Mouse (Mus musculus) kidney, adult 8-10 months (tissue): ENCODE results near the gene Zfp654.

Source experiments
- DNase-seq, 2 experiments: peaks; one replicate each; pipeline ENCODE4 v3.0.0; 2022

Zfp654 gene

GRCm38 (mm10) chr16:64852441-64852871 is 1.0 kb upstream of the Zfp654 start:
- DNase-seq: peak; percentile 37 to 46

DNA sequence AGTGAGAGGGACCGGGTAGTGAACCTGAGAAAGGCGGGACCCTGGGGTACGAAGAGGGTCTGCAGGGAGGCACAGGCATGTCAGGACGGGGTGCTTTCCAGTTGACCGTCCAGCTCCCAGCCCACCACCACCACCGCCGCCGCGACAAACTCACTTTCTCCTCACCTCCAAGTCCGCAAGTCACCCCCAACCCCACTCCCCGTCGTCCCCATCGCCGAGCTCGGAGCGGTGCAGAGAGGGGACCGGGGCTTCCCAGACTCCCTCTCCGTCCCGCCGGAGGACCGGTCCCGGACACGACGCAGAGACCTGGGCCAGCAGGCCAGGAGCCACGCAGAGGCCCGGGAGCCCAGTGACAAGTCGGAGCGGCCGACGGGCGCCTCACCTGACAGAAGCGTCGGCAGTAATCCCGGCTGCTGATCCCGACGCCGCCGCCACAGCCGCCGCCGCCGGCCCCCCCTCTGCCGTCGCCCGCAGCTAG is 328 bp downstream of the Zfp654 start:
- DNase-seq: no peak

- DNase-seq: peak; percentile 25 to 35
These were observed 966 bp downstream of the Zfp654 start for GRCm38 (mm10) chr16:64850287-64851084.

- DNase-seq: no peak
These were observed 5.5 kb downstream of the Zfp654 start for GRCm38 (mm10) chr16:64845947-64846346.

DNA sequence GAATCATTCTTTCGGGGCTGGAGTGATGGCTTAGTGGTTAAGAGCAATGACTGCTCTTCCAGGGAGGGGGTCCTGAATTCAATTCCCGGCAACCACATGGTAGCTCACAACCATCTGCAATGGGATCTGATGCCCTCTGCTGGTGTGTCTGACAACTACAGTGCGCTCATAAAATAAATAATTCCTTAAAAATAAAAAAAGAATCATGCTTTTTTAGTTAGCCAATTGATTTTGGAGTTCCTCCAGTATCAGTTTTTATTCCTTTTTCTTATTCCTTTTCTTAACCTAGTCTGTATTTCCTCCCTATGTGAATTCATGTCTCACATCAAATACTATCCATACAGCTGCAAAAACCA is 9.1 kb downstream of the Zfp654 start:
- DNase-seq: no peak

DNA sequence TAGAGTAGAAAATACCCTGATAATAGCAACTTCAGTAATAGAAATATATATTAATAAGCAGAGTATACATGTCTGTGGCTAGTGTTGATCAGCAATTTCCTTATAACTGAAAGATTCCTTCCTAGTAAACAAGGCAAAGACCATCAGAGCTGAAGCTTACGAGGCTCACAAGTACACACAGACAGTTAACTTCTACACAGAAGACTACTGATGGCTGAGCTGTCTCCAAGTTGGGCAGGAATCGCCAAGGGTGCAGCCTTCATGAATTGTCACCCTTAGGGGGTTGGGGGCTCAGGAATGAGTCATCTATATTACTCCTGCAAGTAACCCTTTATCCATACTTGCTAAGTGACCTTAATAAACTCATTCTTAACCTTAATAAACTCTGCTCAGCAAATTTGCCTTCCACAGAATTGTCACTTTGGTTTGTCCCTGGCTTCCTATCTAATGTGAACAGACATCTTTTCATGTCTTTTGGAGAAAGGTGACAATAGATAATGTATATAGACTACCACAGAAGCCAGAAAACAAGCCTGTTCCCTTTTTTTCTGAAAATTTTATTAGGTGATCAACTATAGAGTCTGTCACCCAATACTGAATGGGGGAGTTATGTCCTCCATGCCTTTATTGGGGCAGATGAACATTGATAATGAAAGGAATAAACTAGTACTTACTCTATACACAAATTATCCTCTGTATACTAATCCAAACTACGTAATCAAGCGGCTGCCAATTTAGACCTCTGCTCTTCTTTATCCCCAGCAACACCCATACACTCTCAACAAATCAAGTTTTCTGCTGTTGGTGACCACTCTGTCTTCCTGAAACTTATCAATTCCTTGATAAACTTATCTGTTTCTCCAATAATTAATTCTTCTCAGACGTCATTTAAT is 9.7 kb downstream of the Zfp654 start:
- DNase-seq: no peak

GRCm38 (mm10) chr16:64836709-64837108 is 14.7 kb downstream of the Zfp654 start:
- no peak for DNase-seq

DNA sequence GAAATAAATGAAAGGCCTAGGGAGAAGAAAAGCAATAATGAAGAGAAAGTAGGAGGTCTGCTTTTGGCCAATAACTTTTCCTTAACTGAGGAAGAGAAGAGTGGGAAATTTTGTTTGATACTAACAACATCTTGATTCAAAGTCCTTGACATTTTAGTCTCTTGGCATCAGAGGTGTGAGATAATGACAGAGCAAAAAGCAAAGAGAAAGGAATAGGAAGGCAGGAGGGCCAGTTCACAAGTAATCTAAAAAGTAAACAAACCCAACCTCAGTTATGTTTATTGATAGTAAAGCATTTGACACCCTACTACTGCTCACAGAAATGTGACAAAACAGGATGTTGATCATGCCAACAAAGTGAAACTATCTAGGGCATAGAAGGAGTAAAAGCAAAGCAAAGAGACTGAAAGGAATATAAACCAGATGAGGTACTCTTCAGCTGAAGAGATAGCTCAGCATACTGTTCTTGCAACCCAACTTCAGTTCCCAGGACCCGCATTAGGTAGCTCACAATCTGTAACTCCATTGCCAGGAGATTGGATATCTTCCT is 15.4 kb downstream of the Zfp654 start:
- no peak for DNase-seq

DNA sequence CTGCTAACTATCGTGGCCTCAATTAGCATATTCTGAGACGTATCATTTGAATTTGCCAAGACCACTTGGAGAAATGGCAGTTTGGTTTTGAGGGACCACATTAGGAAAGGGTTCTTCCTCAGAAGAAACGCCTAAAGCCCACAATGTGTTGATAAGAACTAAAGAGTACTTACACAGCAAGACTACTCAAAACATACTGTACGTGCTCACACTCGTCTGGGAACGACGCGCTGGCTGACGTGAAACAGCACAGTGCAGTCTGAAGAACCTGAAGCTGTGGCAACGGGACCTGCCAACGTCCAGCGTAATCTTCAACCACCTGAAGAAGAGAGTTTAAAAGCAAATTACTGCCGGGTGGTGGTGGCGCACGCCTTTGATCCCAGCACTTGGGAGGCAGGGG is 21.2 kb downstream of the Zfp654 start:
- DNase-seq: no peak

GRCm38 (mm10) chr16:64824474-64824873 is 27.0 kb downstream of the Zfp654 start:
- no peak for DNase-seq

GRCm38 (mm10) chr16:64823890-64824289 is 27.6 kb downstream of the Zfp654 start:
- DNase-seq: no peak

DNA sequence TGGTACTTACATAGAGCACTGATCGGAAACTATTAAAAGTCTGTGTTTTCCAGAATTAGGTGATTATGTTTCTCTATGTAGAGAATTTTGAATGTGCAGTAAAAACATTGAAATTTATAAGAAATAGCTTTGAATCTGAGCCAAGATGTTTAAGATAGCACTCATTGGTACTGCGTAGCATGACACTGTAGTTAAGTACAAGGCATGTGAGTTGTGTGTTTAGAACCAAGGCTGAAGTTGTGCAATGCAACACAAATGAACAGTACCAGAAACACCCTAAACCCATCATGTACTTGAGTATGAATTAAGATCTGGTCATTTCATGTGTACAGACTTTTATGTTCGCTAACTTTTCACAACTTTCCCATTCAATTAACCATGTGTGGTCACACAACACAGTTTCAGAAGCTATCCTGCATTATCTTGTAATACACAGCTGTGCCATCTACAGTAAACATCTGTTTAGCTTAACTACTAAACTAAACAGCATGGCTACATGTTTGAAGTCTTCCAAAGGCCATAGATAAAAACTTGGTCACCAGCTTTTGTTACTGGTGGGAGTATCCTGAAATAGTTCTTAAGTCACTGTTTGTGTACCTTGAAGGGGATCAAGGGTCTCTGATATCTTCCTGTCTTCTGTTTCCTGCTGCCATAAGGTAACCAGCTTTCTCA is 34.2 kb downstream of the Zfp654 start:
- no peak for DNase-seq

DNA sequence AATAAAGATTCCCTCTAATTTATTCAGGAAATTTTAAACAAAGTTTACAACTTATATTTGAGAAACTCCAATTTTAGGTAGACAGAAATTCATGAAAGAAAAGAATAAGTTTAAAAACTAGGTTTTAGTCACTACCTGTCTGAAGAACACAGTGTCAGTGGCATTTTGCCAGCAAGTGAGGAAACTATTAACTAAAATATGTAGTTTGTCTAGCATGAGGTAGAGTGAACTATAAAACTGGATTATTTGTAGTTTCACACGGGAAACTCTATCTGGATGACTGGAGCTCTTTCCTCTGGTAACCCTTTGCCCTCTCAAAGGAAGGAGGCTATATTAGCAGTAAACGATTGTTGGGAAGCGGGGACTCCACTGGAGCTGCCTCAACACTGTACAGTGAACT is 48.4 kb downstream of the Zfp654 start:
- DNase-seq: peak in 1 of 2 experiments; percentile 10

GRCm38 (mm10) chr16:64801638-64802037 is 49.8 kb downstream of the Zfp654 start:
- no peak for DNase-seq

GRCm38 (mm10) chr16:64800393-64800792 is 51.1 kb downstream of the Zfp654 start:
- DNase-seq: no peak

GRCm38 (mm10) chr16:64794802-64795201 is 56.6 kb downstream of the Zfp654 start:
- no peak for DNase-seq

DNA sequence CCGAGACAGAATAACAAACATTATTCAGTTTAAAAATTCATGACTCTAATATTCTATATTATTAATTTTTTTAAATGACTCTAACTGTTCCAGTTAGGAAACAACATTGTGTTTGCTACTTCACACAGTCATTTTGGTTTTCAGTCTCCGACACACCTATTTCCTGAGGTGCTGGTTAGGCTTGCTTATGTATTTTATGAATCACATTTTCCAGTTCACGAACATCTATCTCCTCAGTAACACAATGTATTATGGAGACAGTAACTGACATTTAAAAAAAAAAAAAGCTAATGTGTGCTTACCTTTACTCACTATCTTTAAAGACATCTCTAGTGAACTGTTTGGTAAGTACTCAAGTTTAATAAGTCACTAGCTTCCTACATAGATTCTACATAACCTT is 61.7 kb downstream of the Zfp654 start:
- no peak for DNase-seq

DNA sequence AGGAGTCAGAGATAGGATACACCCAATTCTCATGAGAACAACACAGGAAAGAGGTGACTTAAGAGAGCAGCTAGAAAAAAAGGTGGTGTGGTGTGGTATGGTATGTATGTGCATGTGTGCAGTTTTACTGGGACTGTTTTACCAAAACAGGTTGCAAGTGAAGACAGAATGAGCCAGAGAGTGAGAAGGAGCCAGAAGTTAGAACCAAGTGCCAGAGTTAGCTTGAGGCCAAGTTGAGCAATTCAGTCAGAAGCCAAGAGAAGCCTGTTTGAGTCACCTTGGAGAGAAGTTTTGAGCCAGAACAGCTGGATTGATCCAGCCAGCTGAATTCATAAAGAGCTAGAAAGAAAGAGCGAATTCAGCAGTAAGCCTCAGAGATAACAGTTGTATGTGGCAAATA is 75.9 kb downstream of the Zfp654 start:
- no peak for DNase-seq

DNA sequence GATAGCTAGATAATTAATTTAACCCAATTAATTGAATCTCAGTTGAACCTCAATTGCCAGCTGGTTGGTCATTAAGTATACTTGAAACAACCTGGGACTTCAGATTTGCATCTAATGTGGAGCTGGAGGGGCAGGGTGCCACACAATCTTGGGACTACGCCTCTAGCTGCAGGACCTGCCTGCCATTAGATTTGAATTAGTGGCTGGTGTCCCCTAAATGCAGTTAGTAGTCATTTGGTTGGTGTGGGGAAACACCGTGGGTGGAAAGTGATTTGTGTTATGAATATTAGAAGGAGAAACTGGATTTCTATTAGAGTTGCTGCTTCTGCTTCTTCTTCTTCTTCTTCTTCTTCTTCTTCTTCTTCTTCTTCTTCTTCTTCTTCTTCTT is 80.0 kb downstream of the Zfp654 start:
- DNase-seq: no peak

DNA sequence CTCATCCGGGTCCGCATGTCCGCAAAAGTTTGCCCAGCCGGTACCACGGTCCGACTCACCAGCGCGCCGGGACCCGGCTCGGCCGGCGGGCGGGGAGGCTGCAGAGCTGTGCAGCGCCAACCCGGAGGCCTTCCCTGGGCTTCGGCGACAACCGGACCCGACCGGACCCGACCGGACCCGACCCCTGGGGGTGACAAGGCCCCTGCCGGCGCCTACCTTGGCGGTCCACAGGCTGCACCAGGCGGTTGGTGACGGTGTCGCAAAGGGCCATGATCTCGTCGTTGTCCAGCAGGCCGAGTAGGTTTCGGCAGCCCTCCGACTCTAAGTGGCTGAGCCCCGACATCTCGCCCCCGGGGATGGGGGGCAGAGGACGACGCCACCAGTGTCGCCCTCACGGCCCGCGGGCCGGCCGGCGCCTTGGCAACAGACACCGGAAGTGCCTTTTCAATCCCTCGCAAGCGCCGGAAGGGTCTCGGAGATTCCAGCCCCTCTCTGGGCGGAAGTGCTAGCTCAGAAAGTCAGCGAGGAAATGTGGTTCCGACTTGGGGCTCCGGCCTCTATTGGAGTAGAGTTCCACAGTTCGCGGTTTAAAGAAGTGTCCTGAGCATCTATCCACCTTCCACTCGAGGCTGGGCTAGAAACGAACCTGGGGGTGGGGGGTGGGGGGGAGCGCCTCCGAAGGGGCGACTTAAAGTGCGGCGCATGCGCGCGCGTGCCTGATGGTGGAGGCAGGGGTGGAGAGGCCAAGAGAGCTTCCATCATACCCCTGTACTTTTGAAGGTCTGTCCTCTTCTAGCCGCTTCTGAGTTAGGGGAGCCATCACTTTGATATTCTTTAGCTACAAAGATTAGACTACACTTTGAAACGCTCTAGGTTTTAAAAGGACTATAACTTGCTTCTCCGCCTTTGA is 80.7 kb downstream of the Zfp654 start, which contains the start of gene 4930453N24Rik:
Gene 4930453N24Rik (minus strand): TSS at position 641 of the 910 bp plus-strand sequence.
- peak; percentile 81 to 85 for DNase-seq

DNA sequence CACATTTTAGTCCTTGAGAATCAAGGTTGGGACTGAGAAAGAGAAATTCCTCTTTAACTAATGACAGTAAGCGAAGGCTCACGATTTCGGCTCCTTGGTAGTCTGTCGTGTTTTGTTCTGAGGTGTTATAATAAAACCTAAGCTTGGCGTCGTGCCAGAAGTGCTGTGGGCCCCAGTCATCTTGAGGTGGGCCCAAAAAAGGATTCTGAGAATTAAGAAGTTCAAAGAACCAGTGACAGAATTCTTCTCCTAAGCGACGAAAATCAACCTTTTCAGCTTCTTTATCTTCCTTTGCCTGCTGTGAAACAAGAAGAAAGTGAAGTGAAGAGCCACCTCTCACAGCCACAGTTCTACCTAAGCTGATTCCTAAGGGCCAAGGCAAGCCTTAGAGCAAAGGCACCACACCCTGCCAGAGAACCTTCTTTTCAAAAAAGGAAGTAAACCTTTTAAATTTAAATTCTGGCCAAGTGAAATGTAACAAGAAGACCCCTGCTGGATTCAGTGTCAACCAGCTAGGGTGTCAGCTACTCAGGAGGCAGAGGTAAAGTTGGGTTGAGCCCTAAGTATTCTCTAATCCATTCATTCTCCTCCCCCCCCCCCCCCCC is 84.7 kb downstream of the Zfp654 start:
- no peak for DNase-seq
